ENCODE assay signal across 10 mouse cellular contexts in the genomic region with DNA sequence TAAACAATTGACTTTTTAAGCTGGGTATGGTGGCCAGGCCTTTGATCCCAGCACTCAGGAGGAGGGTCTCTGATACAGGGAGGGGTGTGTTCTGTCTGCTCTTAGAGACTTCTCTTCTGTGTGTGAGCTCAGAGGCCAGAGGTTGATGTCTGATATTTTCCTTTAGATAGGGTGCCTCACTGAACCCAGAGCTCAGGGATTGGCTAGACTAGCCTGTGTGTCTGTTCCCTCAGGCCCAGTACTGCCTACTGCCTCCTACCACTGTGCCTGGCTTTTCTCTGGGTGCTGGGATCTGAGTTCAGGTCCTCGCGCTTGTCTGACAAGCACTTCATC. TPM values are rescaled to one million over a fixed set of nuclear protein-coding genes. Genes with fewer than 3 reads are reported as not detected.
DNase-seq lines count a peak whose midpoint lies in the region; ATAC-seq lines count a peak whose summit lies in the region.
"Had no signal": no experiment of that assay in that cellular context is flagged by ENCODE, and none has a peak within 500 bp of the region (broad histone marks: within the 10 kb centered on the region; RNA-seq: fewer than 3 reads in every experiment).

No protein-coding gene starts in this region.

- DNase-seq in liver = peak; percentile 74
- DNase-seq in spleen, postnatal 4 days (ENCODE audit: low spot score in 2 of 2) = peak; percentile 34 to 65
- DNase-seq in left cerebral cortex, postnatal 4 days = no peak
- DNase-seq in ovary, postnatal 10 days (ENCODE audit: low spot score) = no peak
- DNase-seq: adrenal gland, postnatal 10 days; heart, postnatal 4 days had no signal

- no peak overlapping the region for H3K27ac ChIP-seq in forebrain, embryonic 13.5 days
- H3K27ac ChIP-seq in forebrain, embryonic 16.5 days (ENCODE audit: low read length) = no peak overlapping the region

- H3K36me3 ChIP-seq in forebrain, embryonic 13.5 days (ENCODE audit: poor library complexity, severe bottlenecking) = no peaks in the 10 kb centered on the region
- H3K36me3 ChIP-seq in forebrain, embryonic 16.5 days (ENCODE audit: control insufficient read depth, insufficient read depth) = no peaks in the 10 kb centered on the region
- H3K36me3 ChIP-seq in megakaryocyte, embryonic 14.5 days (replicated peaks; ENCODE audit: low read length) = peaks cover 52% of the 10 kb centered on the region

- no peaks in the 10 kb centered on the region for H3K9me3 ChIP-seq in forebrain, embryonic 13.5 days (replicated peaks)
- no peaks in the 10 kb centered on the region; the same call in 1 of the 2 replicates for H3K9me3 ChIP-seq in forebrain, embryonic 16.5 days (ENCODE audit: control insufficient read depth, low read length)
- no peaks in the 10 kb centered on the region for H3K9me3 ChIP-seq in megakaryocyte, embryonic 14.5 days

- intact Hi-C loops in left cerebral cortex, postnatal 4 days (cut with DNase I) = no loop called here

- no peak overlapping the region for H3K4me3 ChIP-seq in forebrain, embryonic 13.5 days
- H3K4me3 ChIP-seq in forebrain, embryonic 16.5 days (replicated peaks; ENCODE audit: low read length) = no peak overlapping the region
- peak overlapping the region; percentile 99 for H3K4me3 ChIP-seq in megakaryocyte, embryonic 14.5 days (replicated peaks)

- H3K4me1 ChIP-seq in forebrain, embryonic 13.5 days = peaks cover 21% of the 10 kb centered on the region
- H3K4me1 ChIP-seq in forebrain, embryonic 16.5 days (replicated peaks; ENCODE audit: control insufficient read depth, insufficient read depth, low read length) = peaks cover 15% of the 10 kb centered on the region
- H3K4me1 ChIP-seq in megakaryocyte, embryonic 14.5 days = peaks cover 61% of the 10 kb centered on the region

- no peak for ATAC-seq in forebrain, embryonic 13.5 days
- no peak for ATAC-seq in forebrain, embryonic 16.5 days
- ATAC-seq in megakaryocyte, adult 5-6 weeks (ENCODE audit: poor library complexity, severe bottlenecking) = no peak

- peak overlapping the region; percentile 64; the same call in 1 of the 2 replicates for H3K4me2 ChIP-seq in forebrain, embryonic 13.5 days
- no peak overlapping the region for H3K4me2 ChIP-seq in forebrain, embryonic 16.5 days (ENCODE audit: low read length)

- no peaks in the 10 kb centered on the region for H3K27me3 ChIP-seq in forebrain, embryonic 13.5 days
- no peaks in the 10 kb centered on the region for H3K27me3 ChIP-seq in forebrain, embryonic 16.5 days (replicated peaks; ENCODE audit: control insufficient read depth, insufficient read depth, low read length)
- no peaks in the 10 kb centered on the region for H3K27me3 ChIP-seq in megakaryocyte, embryonic 14.5 days (replicated peaks)

- WGBS in forebrain, embryonic 13.5 days = 95% methylated on average over 2 of the region's 2 CpGs
- 100% methylated on average over 2 of the region's 2 CpGs for WGBS in forebrain, embryonic 16.5 days

- H3K9ac ChIP-seq in forebrain, embryonic 13.5 days = 0 out of 2 replicates have a peak overlapping the region, but pooled peaks have one; percentile 53
- no peak overlapping the region for H3K9ac ChIP-seq in forebrain, embryonic 16.5 days (replicated peaks; ENCODE audit: low read depth, low read length)

RNA-seq across cellular contexts. Expression of a gene that starts 2.4 kb away (rescaled TPM):
- polyA plus RNA-seq in forebrain, embryonic 13.5 days (2015; fragmentation: Nextera tagmentation; extraction: Ambion mirVana) = 48.0 and 51.2 TPM in 2 replicates
- polyA plus RNA-seq in forebrain, embryonic 16.5 days (2015; fragmentation: Nextera tagmentation; extraction: Ambion mirVana) = 51.2 TPM in 2 replicates
- 799 and 1,910 TPM in 2 replicates for polyA plus RNA-seq in megakaryocyte, embryonic 14.5 days (2012; ENCODE audit: insufficient read depth, low replicate concordance)
- 59.2 and 67.7 TPM in 2 replicates for total RNA-seq in megakaryocyte, adult 5-6 weeks (2015)
- 20.2 and 28.8 TPM in 2 replicates for total RNA-seq in megakaryocyte, adult 5-6 weeks (2017)
- total RNA-seq in left cerebral cortex, postnatal 4 days (2021) = 10 to 100 TPM; 59.5 to 79.0 TPM

RNA-seq across cellular contexts. Expression of a gene that starts 26.5 kb away (rescaled TPM):
- polyA plus RNA-seq in forebrain, embryonic 13.5 days (2015; fragmentation: Nextera tagmentation; extraction: Ambion mirVana) = 69.2 and 70.2 TPM in 2 replicates
- 51.9 and 59.4 TPM in 2 replicates for polyA plus RNA-seq in forebrain, embryonic 16.5 days (2015; fragmentation: Nextera tagmentation; extraction: Ambion mirVana)
- 0.83 and 4.4 TPM in 2 replicates for polyA plus RNA-seq in megakaryocyte, embryonic 14.5 days (2012; ENCODE audit: insufficient read depth, low replicate concordance)
- total RNA-seq in megakaryocyte, adult 5-6 weeks (2015) = 65.3 and 76.9 TPM in 2 replicates
- 81.9 and 94.7 TPM in 2 replicates for total RNA-seq in megakaryocyte, adult 5-6 weeks (2017)
- total RNA-seq in left cerebral cortex, postnatal 4 days (2021) = 10 to 100 TPM; 31.7 to 33.3 TPM

RNA-seq across cellular contexts. Expression of a gene that starts 46.2 kb away (rescaled TPM):
- polyA plus RNA-seq in forebrain, embryonic 13.5 days (2015; fragmentation: Nextera tagmentation; extraction: Ambion mirVana) = 6.0 and 7.5 TPM in 2 replicates
- polyA plus RNA-seq in forebrain, embryonic 16.5 days (2015; fragmentation: Nextera tagmentation; extraction: Ambion mirVana) = 5.3 and 5.6 TPM in 2 replicates
- 2.4 and 3.6 TPM in 2 replicates for polyA plus RNA-seq in megakaryocyte, embryonic 14.5 days (2012; ENCODE audit: insufficient read depth, low replicate concordance)
- 0.46 and 1.2 TPM in 2 replicates for total RNA-seq in megakaryocyte, adult 5-6 weeks (2015)
- total RNA-seq in megakaryocyte, adult 5-6 weeks (2017) = 1.2 and 2.0 TPM in 2 replicates
- total RNA-seq in left cerebral cortex, postnatal 4 days (2021) = 1 to 10 TPM; 4.7 to 7.0 TPM

Comparison
In these comparisons a context has a peak if more than half of its experiments do, and no peak if none do; other contexts are left out.
1. DNase-seq: peak in liver (single experiment) and spleen, postnatal 4 days (2 of 2); none in left cerebral cortex, postnatal 4 days (single experiment) and ovary, postnatal 10 days (single experiment).
2. RNA of a gene that starts 2.4 kb away (polyA plus RNA-seq): 799 to 1,910 TPM in megakaryocyte, embryonic 14.5 days; 48.0 to 51.2 TPM in forebrain, embryonic 13.5 days and 51.2 TPM in forebrain, embryonic 16.5 days; every median in the first group is over 10 times any median in the second.